Mouse (Mus musculus): Measurements from ENCODE around the gene Irs3.

Gene Irs3

GRCm38 (mm10) chr5:137645652-137646091 lies at the start of gene Irs3:
Gene Irs3 (minus strand): TSS chr5:137645714.
- peak; percentile 97 for DNase-seq

- peak; percentile 58 for DNase-seq
Measured at GRCm38 (mm10) chr5:137694796-137695195, 49.3 kb upstream of the Irs3 start.

GRCm38 (mm10) chr5:137691881-137692280 lies 46.4 kb upstream of the Irs3 start:
- no peak for DNase-seq

GRCm38 (mm10) chr5:137690531-137690930 lies 45.0 kb upstream of the Irs3 start:
- DNase-seq = no peak

GRCm38 (mm10) chr5:137689974-137690373 lies 44.5 kb upstream of the Irs3 start:
- DNase-seq = no peak

- no peak for DNase-seq
Measured at GRCm38 (mm10) chr5:137686127-137686790, 40.7 kb upstream of the Irs3 start.

- DNase-seq = no peak
Measured at GRCm38 (mm10) chr5:137685653-137686052, 40.1 kb upstream of the Irs3 start.

GRCm38 (mm10) chr5:137684294-137685123 lies 39.0 kb upstream of the Irs3 start, which contains the start of gene Agfg2:
Gene Agfg2 (minus strand): TSS chr5:137684726.
- peak; percentile 100 for DNase-seq

- peak; percentile 95 for DNase-seq
Measured at GRCm38 (mm10) chr5:137683388-137684293, 38.1 kb upstream of the Irs3 start.

- DNase-seq = no peak
Measured at GRCm38 (mm10) chr5:137682526-137682925, 37.0 kb upstream of the Irs3 start.

GRCm38 (mm10) chr5:137679726-137680125 lies 34.2 kb upstream of the Irs3 start:
- no peak for DNase-seq

- peak; percentile 74 for DNase-seq
Measured at GRCm38 (mm10) chr5:137678736-137679135, 33.2 kb upstream of the Irs3 start.

GRCm38 (mm10) chr5:137677859-137678258 lies 32.3 kb upstream of the Irs3 start:
- DNase-seq = no peak

- DNase-seq = no peak
Measured at GRCm38 (mm10) chr5:137674786-137675185, 29.3 kb upstream of the Irs3 start.

GRCm38 (mm10) chr5:137673015-137673414 lies 27.5 kb upstream of the Irs3 start:
- peak; percentile 85 for DNase-seq

- DNase-seq = peak; percentile 92
Measured at GRCm38 (mm10) chr5:137672361-137672760, 26.8 kb upstream of the Irs3 start.

GRCm38 (mm10) chr5:137671443-137672240 lies 26.1 kb upstream of the Irs3 start:
- DNase-seq = peak; percentile 99

- DNase-seq = no peak
Measured at GRCm38 (mm10) chr5:137670240-137670639, 24.7 kb upstream of the Irs3 start.

- peak; percentile 96 for DNase-seq
Measured at GRCm38 (mm10) chr5:137668971-137669370, 23.5 kb upstream of the Irs3 start.

- no peak for DNase-seq
Measured at GRCm38 (mm10) chr5:137663057-137663456, 17.5 kb upstream of the Irs3 start.

GRCm38 (mm10) chr5:137660064-137660688 lies 14.7 kb upstream of the Irs3 start:
- DNase-seq = peak; percentile 99

GRCm38 (mm10) chr5:137656977-137657376 lies 11.5 kb upstream of the Irs3 start:
- peak; percentile 97 for DNase-seq

All from heart, adult 11 months (tissue).